Mouse (Mus musculus) liver, embryonic 14.5 days (tissue): ENCODE results near the gene Dtl.

Source experiments
- CTCF ChIP-seq: IDR thresholded peaks from 2 replicates; pipeline ENCODE4 v1.5.1; 2016; ENCODE audit warnings: antibody characterized with exemption, low read depth, control low read depth
- EP300 ChIP-seq: IDR thresholded peaks from 2 replicates; pipeline ENCODE4 v1.6.1; 2016; ENCODE audit warnings: antibody characterized with exemption, low read depth

DNA sequence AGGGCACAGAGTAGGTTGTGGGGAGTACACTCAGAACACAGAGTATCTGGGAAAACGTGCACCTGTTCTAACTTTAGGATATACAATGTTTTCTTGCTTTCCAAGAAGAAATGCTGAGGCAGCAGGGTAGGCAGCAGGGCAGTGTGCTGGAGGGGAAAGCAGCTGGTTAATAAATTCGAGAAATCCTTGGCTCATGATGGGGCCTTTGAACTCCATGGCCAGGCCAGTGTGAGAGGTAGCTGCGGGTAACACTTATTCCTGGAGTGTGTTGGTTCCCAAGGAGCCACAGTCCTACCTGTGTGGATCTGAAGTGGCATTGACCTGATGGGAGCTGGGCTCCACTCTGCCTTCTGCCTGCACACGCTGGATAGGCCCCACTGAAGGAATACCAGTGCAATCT is 63.0 kb downstream of the Dtl start:
- TF ChIP-seq EP300 (no peak), CTCF (no peak)
